Mouse (Mus musculus): ENCODE measurements around the gene Adcy4. TPM values are rescaled to one million over a fixed set of nuclear protein-coding genes. Genes with fewer than 3 reads are reported as not detected.
A peak's percentile ranks its signal among the peaks of the same experiment; 100 is the strongest.

Adcy4 gene
- total RNA-seq, 2 experiments from 2014 or later, result 3.3 to 4.0 TPM

- no peak for DNase-seq (ENCODE audit: extremely low spot score in 1 of 2, low spot score in 2 of 2)
- intact Hi-C loops (cut with DNase I), result no loop called here
These were observed 11.7 kb upstream of the Adcy4 start for GRCm38 (mm10) chr14:55795380-55796163.

GRCm38 (mm10) chr14:55793946-55794345 is 10.1 kb upstream of the Adcy4 start:
- intact Hi-C loops (cut with DNase I), result no loop called here
- DNase-seq (ENCODE audit: extremely low spot score in 1 of 2, low spot score in 2 of 2), result no peak

- intact Hi-C loops (cut with DNase I), result no loop called here
- no peak for DNase-seq (ENCODE audit: extremely low spot score in 1 of 2, low spot score in 2 of 2)
These were observed 9.6 kb upstream of the Adcy4 start for GRCm38 (mm10) chr14:55793461-55793860.

- DNase-seq (ENCODE audit: extremely low spot score in 1 of 2, low spot score in 2 of 2), result no peak
- intact Hi-C loops (cut with DNase I), result no loop called here
These were observed 4.6 kb upstream of the Adcy4 start, which contains the start of gene Ripk3 for GRCm38 (mm10) chr14:55788256-55789050. TSS of gene Ripk3 (minus strand) at chr14:55788865.

- intact Hi-C loops (cut with DNase I), result no loop called here
- DNase-seq (ENCODE audit: extremely low spot score in 1 of 2, low spot score in 2 of 2), result no peak
These were observed 3.8 kb upstream of the Adcy4 start for GRCm38 (mm10) chr14:55787731-55788130.

GRCm38 (mm10) chr14:55785195-55785594 is 1.3 kb upstream of the Adcy4 start:
- intact Hi-C loops (cut with DNase I), result no loop called here
- DNase-seq (ENCODE audit: extremely low spot score in 1 of 2, low spot score in 2 of 2), result no peak

- intact Hi-C loops (cut with DNase I), result loop anchor here (5.0 kb wide), 1 partner anchor 134 kb away; no protein-coding TSS in a partner anchor
- no peak for DNase-seq (ENCODE audit: extremely low spot score in 1 of 2, low spot score in 2 of 2)
These were observed 531 bp downstream of the Adcy4 start for GRCm38 (mm10) chr14:55783171-55783957.

- intact Hi-C loops (cut with DNase I), result loop anchor here (5.0 kb wide), 1 partner anchor 135 kb away; no protein-coding TSS in a partner anchor
- DNase-seq (ENCODE audit: extremely low spot score in 1 of 2, low spot score in 2 of 2), result no peak
These were observed 1.4 kb downstream of the Adcy4 start for GRCm38 (mm10) chr14:55782361-55782960.

GRCm38 (mm10) chr14:55781310-55781709 is 2.6 kb downstream of the Adcy4 start:
- intact Hi-C loops (cut with DNase I), result loop anchor here (5.0 kb wide), 1 partner anchor 136 kb away; no protein-coding TSS in a partner anchor
- DNase-seq (ENCODE audit: extremely low spot score in 1 of 2, low spot score in 2 of 2), result peak in 1 of 2 experiments; percentile 67

GRCm38 (mm10) chr14:55780736-55781135 is 3.2 kb downstream of the Adcy4 start:
- no peak for DNase-seq (ENCODE audit: extremely low spot score in 1 of 2, low spot score in 2 of 2)
- intact Hi-C loops (cut with DNase I), result loop anchor here (5.0 kb wide), 1 partner anchor 137 kb away; no protein-coding TSS in a partner anchor

- intact Hi-C loops (cut with DNase I), result loop anchor here (5.0 kb wide), 1 partner anchor 138 kb away; no protein-coding TSS in a partner anchor
- DNase-seq (ENCODE audit: extremely low spot score in 1 of 2, low spot score in 2 of 2), result peak in 1 of 2 experiments; percentile 18
These were observed 4.2 kb downstream of the Adcy4 start for GRCm38 (mm10) chr14:55779656-55780055.

- DNase-seq (ENCODE audit: extremely low spot score in 1 of 2, low spot score in 2 of 2), result peak in 1 of 2 experiments; percentile 21
- intact Hi-C loops (cut with DNase I), result no loop called here
These were observed 5.2 kb downstream of the Adcy4 start for GRCm38 (mm10) chr14:55778686-55779085.

- DNase-seq (ENCODE audit: extremely low spot score in 1 of 2, low spot score in 2 of 2), result peak in 1 of 2 experiments; percentile 20
- intact Hi-C loops (cut with DNase I), result no loop called here
These were observed 6.1 kb downstream of the Adcy4 start for GRCm38 (mm10) chr14:55777806-55778205.

GRCm38 (mm10) chr14:55777176-55777575 is 6.7 kb downstream of the Adcy4 start:
- intact Hi-C loops (cut with DNase I), result no loop called here

GRCm38 (mm10) chr14:55776711-55777110 is 7.2 kb downstream of the Adcy4 start:
- DNase-seq (ENCODE audit: extremely low spot score in 1 of 2, low spot score in 2 of 2), result peak in 1 of 2 experiments; percentile 10
- intact Hi-C loops (cut with DNase I), result no loop called here

More at GRCm38 (mm10) chr14:55777176-55777575, 6.7 kb downstream of the Adcy4 start:
- peak in 1 of 2 experiments; percentile 5 for DNase-seq (ENCODE audit: extremely low spot score in 1 of 2, low spot score in 2 of 2)

GRCm38 (mm10) chr14:55769087-55769703 is 14.7 kb downstream of the Adcy4 start:
- intact Hi-C loops (cut with DNase I), result no loop called here

GRCm38 (mm10) chr14:55768555-55768954 is 15.3 kb downstream of the Adcy4 start:
- no peak for DNase-seq (ENCODE audit: extremely low spot score in 1 of 2, low spot score in 2 of 2)
- intact Hi-C loops (cut with DNase I), result no loop called here

More at GRCm38 (mm10) chr14:55769087-55769703, 14.7 kb downstream of the Adcy4 start:
- DNase-seq (ENCODE audit: extremely low spot score in 1 of 2, low spot score in 2 of 2), result no peak

All from left cerebral cortex, postnatal 10 days (tissue).